Mouse (Mus musculus) megakaryocyte, embryonic 14.5 days (primary cell): ENCODE results near the gene Npdc1. TPM values are rescaled to one million over a fixed set of nuclear protein-coding genes. Genes with fewer than 3 reads are reported as not detected.
"Not testable (repeated sequence)": the region's sequence is repeated elsewhere in the genome, so short reads cannot be mapped to it uniquely, and the experiment has no call there.

ENCODE experiments used
- H3K27me3 ChIP-seq: replicated peaks from 2 replicates; pipeline ENCODE3; 2012; ENCODE audit warnings: inconsistent platforms
- H3K36me3 ChIP-seq: replicated peaks from 2 replicates; pipeline ENCODE3; 2012; ENCODE audit warnings: low read length, inconsistent platforms, mixed read lengths
- H3K4me1 ChIP-seq: 2 replicates; pipeline ENCODE4 v1.6.1; 2012; ENCODE audit warnings: inconsistent platforms
- H3K4me3 ChIP-seq: replicated peaks from 2 replicates; pipeline ENCODE3; 2012; ENCODE audit warnings: moderate library complexity, mild to moderate bottlenecking, inconsistent platforms
- H3K9me3 ChIP-seq: 2 replicates; pipeline ENCODE4 v1.6.1; 2012; ENCODE audit warnings: inconsistent platforms
- FLI1 ChIP-seq: IDR thresholded peaks from 2 replicates; pipeline ENCODE4 v1.6.1; 2012; ENCODE audit warnings: low read length, inconsistent platforms, mixed read lengths
- GATA1 ChIP-seq: IDR thresholded peaks from 3 replicates; pipeline ENCODE4 v1.6.1; 2012; ENCODE audit warnings: mixed read lengths, low read length, inconsistent platforms, borderline replicate concordance
- polyA plus RNA-seq: library from polyadenylated mRNA; stranded (reverse); fragments of >175 nt; gene quantifications from 2 replicates; pipeline ENCODE4 v1.2.3, GENCODE M21; 2012; ENCODE audit warnings: low replicate concordance; ENCODE audit not compliant: insufficient read depth

Npdc1 gene
- polyA plus RNA-seq, 1 experiment, result 3.9 TPM

DNA sequence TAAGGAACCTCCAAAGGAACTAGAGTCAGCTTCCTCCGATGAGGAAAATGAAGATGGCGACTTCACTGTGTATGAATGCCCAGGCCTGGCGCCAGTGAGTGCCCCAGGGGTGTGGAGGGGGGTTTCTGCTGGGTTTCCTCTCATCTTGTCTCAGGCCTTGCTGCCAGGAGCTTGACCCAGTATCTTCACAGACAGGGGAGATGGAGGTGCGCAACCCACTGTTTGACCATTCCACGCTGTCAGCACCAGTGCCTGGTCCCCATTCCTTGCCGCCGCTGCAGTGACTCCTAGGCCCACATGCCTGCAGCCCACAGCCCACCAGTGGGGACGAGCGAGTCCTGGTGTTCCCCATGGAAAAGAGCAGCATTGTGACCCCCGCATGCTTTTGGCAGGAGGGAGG, 9.8 kb downstream of the Npdc1 start:
- H3K36me3 ChIP-seq, result no peaks in the 10 kb centered on the region
- H3K4me3 ChIP-seq, result no peak overlapping the region
- H3K4me1 ChIP-seq, result peaks cover 6% of the 10 kb centered on the region; the same call in 1 of the 2 replicates
- H3K9me3 ChIP-seq, result no peaks in the 10 kb centered on the region
- TF ChIP-seq FLI1, result no peak
- TF ChIP-seq GATA1, result no peak
- peaks cover 68% of the 10 kb centered on the region for H3K27me3 ChIP-seq

DNA sequence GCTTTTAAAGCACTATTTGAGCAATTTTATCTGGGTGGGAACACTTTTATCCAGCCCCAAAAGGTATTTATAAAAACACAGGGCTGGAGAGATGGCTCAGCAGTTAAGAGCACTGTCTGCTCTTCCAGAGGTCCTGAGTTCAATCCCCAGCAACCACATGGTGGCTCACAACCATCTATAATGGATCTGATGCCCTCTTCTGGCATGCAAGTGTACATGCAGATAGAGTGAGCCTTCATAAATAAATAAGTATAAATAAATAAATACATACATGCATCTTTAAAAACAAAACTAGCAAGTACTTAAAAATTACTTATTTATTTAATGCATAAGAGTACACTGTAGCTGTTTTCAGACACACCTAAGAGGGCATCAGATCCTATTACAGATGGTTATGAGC, 14.3 kb downstream of the Npdc1 start:
- not testable (repeated sequence) for H3K36me3 ChIP-seq, H3K9me3 ChIP-seq, H3K4me3 ChIP-seq
- peaks cover 27% of the 10 kb centered on the region for H3K4me1 ChIP-seq
- peaks cover 31% of the 10 kb centered on the region for H3K27me3 ChIP-seq

DNA sequence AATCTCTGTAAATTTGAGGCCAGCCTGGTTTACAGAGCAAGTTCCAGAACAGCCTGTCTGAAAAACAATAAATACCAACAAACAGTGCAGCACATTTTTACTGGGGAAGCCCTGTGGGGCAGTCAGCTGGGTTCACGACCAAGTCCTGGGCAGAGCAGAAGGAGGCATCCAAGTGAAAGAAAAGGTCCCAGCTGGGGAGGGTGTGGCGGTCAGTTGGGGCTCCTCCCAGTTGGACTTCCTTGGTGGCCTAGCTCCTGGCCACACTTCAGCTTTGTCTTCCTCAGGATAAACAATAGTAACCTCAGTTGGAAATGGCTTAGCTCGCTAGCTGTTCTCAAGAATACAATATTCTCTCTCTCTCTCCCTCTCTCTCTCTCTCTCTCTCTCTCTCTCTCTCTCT, 18.3 kb downstream of the Npdc1 start:
- TF ChIP-seq GATA1 (no peak), FLI1 (no peak)
- no peaks in the 10 kb centered on the region for H3K9me3 ChIP-seq
- peaks cover 12% of the 10 kb centered on the region for H3K27me3 ChIP-seq

DNA sequence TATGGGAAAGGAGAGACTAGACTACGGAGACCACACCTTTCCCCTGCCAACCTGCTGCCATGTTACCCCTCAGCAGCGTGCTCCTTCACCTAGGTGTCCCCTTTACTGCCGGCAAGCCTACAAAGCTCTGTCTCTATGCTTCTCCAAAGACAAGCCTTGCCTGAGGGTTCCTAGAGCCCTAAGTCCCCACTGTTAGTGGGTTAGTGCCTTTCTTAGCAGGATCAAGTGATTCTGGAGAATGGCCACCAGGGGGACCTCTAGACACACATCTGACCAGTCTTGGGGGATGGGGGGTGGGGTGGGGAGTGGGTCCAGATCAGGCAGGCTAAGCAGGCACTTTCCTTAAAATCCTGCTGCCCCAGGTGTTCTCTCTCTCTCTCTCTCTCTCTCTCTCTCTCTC, 22.7 kb downstream of the Npdc1 start:
- peaks cover 79% of the 10 kb centered on the region for H3K4me1 ChIP-seq
- H3K36me3 ChIP-seq, result peaks cover 9% of the 10 kb centered on the region
- H3K4me3 ChIP-seq, result no peak overlapping the region
- no peak for TF ChIP-seq FLI1
- no peak for TF ChIP-seq GATA1
- H3K27me3 ChIP-seq, result peaks cover 32% of the 10 kb centered on the region
- H3K9me3 ChIP-seq, result peaks cover 3% of the 10 kb centered on the region; the same call in 1 of the 2 replicates

More for the DNA sequence above, 18.3 kb downstream of the Npdc1 start:
- H3K4me1 ChIP-seq, result peaks cover 41% of the 10 kb centered on the region
- no peak overlapping the region for H3K4me3 ChIP-seq
- H3K36me3 ChIP-seq, result no peaks in the 10 kb centered on the region

DNA sequence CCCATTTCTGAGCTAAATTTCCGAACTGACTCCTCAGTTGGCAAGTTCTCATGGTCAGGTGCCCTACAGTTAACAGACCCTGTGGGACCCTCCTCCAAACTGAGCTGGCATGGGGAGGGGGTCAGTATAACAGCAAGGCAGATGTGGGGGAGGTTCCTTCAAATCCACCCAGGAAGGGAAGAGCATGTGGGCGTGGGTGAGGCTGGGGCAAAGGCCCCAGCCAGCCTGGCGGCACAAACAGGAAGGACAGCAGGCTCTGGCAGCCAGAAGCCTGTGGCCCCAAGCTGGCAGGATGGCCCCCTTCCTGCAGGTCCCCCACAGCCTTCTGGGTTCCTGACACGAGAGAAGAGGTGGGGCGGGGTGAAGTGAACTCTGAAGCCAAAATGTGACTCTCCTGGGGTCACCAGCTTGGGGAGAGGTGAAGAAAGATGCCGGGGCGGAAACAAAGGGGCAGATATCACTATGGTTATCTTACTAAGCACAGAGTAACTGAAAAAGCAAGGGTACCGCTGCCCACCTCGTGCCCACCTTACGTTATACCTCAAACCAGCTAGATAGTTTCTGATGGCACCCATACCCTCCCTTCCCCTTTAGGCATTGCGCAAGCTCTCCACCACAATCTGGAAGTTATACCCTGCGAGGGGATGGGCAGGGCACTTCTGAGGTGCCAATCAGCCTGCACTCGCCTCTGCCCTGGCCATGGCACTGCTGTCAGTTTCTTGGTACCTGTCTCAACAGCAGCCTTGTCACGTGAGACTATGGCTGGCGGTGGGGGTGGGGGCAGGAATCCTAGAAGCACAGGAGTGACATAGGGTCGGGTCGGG, 23.6 kb downstream of the Npdc1 start, which contains the start of gene Fut7:
Fut7 (plus strand) TSS at position 681 of the 824 bp plus-strand sequence.
- H3K27me3 ChIP-seq, result peaks cover 32% of the 10 kb centered on the region
- peaks cover 79% of the 10 kb centered on the region for H3K4me1 ChIP-seq
- TF ChIP-seq FLI1 (no peak), GATA1 (no peak)

DNA sequence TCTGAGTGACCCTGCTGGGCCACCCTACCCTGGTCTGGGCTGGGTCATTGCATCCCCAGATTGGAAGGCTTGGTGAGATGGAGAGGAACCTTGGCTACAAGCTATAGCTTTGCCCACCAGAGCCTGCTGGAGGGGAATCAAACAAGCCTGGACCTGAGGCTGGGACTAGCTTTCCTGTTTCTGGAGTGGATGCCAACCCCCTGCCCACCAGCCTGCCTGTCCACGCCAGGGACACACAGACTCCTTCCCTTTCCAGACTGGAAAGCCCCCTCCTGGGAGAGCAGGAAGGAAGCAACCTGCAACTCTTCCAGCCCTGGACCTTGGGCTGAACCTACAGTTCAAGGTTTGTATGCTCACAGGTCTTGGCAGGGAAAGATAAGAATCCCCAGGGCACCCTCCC, 24.5 kb downstream of the Npdc1 start:
- peaks cover 27% of the 10 kb centered on the region for H3K27me3 ChIP-seq
- peaks cover 3% of the 10 kb centered on the region; the same call in 1 of the 2 replicates for H3K9me3 ChIP-seq
- TF ChIP-seq GATA1 (no peak), FLI1 (no peak)
- H3K4me1 ChIP-seq, result peaks cover 77% of the 10 kb centered on the region
- H3K4me3 ChIP-seq, result peak overlapping the region; percentile 86
- H3K36me3 ChIP-seq, result peaks cover 9% of the 10 kb centered on the region

More for the DNA sequence above, 23.6 kb downstream of the Npdc1 start, which contains the start of gene Fut7:
- Histone ChIP-seq H3K36me3 (peaks cover 9% of the 10 kb centered on the region), H3K9me3 (peaks cover 3% of the 10 kb centered on the region; the same call in 1 of the 2 replicates), H3K4me3 (peak within 1 kb of the TSS; percentile 86)

DNA sequence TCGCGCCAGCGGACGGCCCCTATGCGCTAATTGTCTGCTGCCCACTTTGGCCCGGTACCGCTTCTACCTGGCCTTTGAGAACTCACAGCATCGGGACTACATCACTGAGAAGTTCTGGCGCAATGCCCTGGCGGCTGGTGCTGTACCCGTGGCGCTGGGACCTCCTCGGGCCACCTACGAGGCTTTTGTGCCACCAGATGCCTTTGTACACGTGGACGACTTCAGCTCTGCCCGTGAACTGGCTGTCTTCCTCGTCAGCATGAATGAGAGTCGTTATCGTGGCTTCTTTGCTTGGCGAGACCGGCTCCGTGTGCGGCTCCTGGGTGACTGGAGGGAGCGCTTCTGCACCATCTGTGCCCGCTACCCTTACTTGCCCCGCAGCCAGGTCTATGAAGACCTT, 26.3 kb downstream of the Npdc1 start:
- Histone ChIP-seq H3K27me3 (peaks cover 35% of the 10 kb centered on the region), H3K36me3 (peaks cover 10% of the 10 kb centered on the region), H3K9me3 (peaks cover 3% of the 10 kb centered on the region; the same call in 1 of the 2 replicates), H3K4me1 (peaks cover 91% of the 10 kb centered on the region), H3K4me3 (no peak overlapping the region)
- TF ChIP-seq GATA1 (no peak), FLI1 (no peak)

DNA sequence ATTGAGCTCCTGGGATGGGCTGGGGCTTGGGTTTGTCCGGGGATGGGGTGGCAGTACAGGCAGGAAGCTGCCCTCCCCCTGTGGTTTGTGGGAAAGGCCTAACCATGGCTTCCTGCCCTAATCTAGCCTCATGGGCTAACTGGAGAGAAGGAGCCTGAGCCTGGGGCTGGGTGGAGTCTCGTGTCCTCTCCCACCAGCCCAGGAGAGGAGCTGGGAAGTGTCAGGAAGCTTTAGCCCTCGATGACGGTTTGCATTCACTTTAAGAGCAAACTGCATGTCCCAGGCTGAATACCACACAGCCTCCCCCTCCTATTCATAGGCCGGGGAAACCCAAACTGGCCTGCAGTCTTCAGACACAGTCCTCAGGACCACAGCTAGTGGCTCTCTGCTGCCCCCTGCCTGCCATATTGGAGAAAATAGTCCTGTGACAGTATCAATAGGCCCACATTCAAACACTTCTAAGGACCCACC, 27.6 kb downstream of the Npdc1 start:
- Histone ChIP-seq H3K4me1 (peaks cover 97% of the 10 kb centered on the region), H3K9me3 (peaks cover 3% of the 10 kb centered on the region; the same call in 1 of the 2 replicates), H3K4me3 (peak overlapping the region; percentile 86), H3K27me3 (peaks cover 45% of the 10 kb centered on the region), H3K36me3 (peaks cover 20% of the 10 kb centered on the region)
- TF ChIP-seq GATA1, result no peak
- no peak for TF ChIP-seq FLI1

DNA sequence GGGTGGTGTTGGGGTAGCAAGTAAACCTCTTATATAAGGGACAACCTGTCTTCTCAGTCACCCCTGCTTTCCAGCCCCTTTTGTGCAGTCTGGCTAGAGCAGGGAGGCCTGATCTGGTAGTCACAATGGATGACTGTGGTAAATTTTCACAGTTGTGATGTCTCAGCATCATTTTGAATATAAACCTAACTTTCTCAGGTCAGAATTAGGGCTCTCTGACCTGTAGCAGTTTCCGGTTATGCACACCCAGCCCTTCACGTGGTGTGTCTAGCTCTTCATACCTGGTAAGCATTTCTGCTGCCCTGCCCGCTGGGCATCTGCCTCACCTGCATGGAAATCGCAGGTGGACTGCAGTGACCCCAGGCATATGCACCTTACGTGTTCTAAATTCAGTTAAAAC, 28.1 kb downstream of the Npdc1 start:
- H3K4me3 ChIP-seq, result peak overlapping the region; percentile 86
- peaks cover 97% of the 10 kb centered on the region for H3K4me1 ChIP-seq
- peaks cover 45% of the 10 kb centered on the region for H3K27me3 ChIP-seq
- TF ChIP-seq FLI1 (no peak), GATA1 (no peak)
- H3K36me3 ChIP-seq, result peaks cover 20% of the 10 kb centered on the region
- peaks cover 3% of the 10 kb centered on the region; the same call in 1 of the 2 replicates for H3K9me3 ChIP-seq

DNA sequence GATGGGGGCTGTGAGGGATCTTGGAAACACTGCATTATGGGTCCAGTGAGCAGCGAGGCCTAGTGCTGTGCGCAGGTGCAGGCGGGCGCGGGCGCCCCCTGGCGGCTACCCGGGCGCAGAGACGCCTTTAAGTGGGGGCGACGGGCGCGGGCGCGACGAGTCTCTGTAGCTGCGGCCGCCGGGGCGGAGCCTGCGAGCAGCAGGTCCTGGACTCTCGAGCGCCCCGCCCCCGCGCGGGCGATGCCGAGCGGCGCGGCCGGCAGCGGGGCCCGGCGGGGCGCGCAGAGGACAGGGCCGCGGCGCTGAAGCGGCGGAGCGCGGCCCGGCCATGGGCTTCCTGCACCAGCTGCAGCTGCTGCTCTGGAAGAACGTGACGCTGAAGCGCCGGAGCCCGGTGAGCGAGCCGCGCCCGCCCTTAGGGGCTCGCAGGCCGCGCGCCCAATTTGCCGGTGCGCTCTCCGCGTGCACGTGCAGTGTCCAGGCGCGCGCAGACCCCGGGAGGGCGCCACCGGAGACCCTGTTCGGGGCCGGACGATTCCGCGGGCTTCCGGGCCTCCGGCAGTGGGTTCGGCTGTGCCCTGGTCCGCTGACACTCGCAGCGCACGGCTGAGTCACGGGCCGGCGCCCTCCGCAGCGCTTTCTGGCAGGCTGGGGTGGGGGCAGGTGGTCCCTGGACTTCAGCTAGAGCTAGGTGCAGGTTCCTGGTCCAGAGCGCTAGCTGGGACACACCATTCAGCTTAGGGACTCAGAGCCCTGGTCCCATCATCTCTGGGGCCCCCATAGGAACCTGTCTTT, 29.5 kb downstream of the Npdc1 start, which contains the start of gene Abca2:
Abca2 (plus strand) TSS at position 262 of the 795 bp plus-strand sequence.
- H3K27me3 ChIP-seq, result peaks cover 44% of the 10 kb centered on the region
- peaks cover 97% of the 10 kb centered on the region for H3K4me1 ChIP-seq
- H3K9me3 ChIP-seq, result peaks cover 3% of the 10 kb centered on the region; the same call in 1 of the 2 replicates
- no peak for TF ChIP-seq FLI1
- no peak for TF ChIP-seq GATA1
- H3K4me3 ChIP-seq, result peak within 1 kb of the TSS; percentile 94
- peaks cover 32% of the 10 kb centered on the region for H3K36me3 ChIP-seq
